Mouse (Mus musculus): ENCODE data around the gene Map4k5. TPM values are rescaled to one million over a fixed set of nuclear protein-coding genes. Genes with fewer than 3 reads are reported as not detected.

Gene Map4k5
- polyA plus RNA-seq, 1 experiment: 25.7 TPM

DNA sequence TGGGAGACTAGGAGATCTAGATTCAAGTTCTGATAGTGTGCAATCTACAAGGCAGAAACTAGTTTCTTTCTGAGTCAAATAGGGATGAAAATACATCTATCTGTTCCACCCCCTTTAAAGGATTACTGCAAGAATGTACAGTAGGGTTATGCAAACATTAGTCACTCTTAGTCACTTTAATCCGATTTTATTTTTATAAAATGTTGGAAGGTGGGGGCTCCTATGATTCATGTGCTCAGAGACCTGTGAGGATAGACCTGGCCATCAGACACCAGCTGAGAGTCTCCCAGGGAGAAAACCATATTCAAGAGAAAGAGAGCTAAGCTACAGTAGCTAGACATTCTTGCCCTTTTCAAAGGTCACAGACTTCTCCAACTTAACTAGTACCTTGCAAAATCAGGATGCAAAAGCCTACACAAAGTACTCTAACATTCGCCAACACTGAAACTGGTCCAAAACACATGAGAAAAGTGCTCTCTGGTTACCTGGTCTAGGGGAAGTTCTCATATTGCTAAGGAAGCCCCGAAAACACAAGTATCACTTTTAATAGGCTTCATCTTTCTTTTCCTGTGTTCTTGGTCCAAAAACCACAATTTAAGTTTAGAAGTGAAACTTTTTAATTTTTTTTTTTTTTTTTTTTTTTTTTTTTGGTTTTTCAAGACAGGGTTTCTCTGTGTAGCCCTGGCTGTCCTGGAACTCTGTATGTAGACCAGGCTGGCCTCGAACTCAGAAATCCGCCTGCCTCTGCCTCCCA lies 7.7 kb downstream of the Map4k5 start:
- no peak for DNase-seq (ENCODE audit: low read depth)

DNA sequence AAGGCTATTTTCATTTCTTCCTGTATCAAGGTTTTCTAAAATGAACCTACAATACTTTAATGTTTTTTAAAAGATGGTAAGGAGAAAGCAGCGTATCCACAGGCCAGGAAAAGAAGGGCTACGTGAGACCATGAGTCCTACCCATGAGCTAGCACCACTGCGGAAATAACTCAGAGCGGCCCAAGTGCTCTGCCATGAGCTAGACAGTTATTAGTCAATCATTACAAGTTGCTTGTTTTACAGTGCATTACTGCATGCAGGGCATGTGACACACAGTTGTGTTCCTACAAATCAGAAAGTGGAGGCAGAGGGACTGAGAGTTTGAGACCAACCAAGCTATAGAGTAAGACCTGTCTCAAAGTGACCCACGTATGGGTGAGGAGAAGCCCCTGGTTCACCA lies 8.9 kb downstream of the Map4k5 start:
- TF ChIP-seq POLR2A (IDR thresholded peaks at IDR 0.05; ENCODE audit: borderline replicate concordance, extremely low read depth, insufficient read depth, insufficient read length, poor library complexity, severe bottlenecking) (no peak), CTCF (IDR thresholded peaks at IDR 0.05; ENCODE audit: borderline replicate concordance, extremely low read depth, insufficient read depth, insufficient read length) (no peak)
- DNase-seq (ENCODE audit: low read depth): no peak

More for the DNA sequence above, 7.7 kb downstream of the Map4k5 start:
- TF ChIP-seq CTCF (IDR thresholded peaks at IDR 0.05; ENCODE audit: borderline replicate concordance, extremely low read depth, insufficient read depth, insufficient read length): no peak
- no peak for TF ChIP-seq POLR2A (IDR thresholded peaks at IDR 0.05; ENCODE audit: borderline replicate concordance, extremely low read depth, insufficient read depth, insufficient read length, poor library complexity, severe bottlenecking)

DNA sequence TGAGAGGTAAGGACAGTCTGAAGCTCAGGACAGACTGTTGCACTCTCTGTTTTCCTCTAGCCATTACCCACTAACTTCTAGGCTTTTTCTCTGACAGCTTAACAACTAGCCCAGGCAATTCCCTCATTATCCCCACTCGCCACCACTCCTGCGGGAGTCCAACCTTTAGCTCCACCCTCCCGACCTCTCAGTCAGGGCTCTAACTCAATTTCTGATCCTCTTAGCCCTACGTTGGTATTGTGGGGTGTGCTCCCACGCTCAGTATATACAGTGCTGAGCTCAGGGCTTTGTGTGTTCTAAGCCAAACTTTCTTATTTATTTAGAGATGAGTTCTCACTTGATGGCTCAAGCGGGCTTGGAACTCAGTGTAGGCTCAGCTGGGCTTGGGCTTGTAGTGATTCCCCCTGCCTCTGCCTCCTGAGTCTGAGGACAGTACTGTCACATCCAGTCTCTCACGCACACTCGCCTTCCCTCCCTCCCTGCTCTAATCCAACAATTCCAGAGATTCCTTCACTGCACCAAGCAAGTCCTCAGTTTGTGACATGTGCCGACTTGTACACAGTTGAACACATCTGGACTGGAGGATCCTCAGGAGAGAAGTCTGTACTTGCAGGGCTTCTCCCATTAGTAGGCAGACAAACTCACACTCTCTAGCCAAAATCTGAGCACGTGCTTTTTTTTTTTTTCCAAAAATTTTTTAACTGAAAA lies 11.6 kb downstream of the Map4k5 start:
- DNase-seq (ENCODE audit: low read depth): no peak
- TF ChIP-seq CTCF (IDR thresholded peaks at IDR 0.05; ENCODE audit: borderline replicate concordance, extremely low read depth, insufficient read depth, insufficient read length) (no peak), POLR2A (IDR thresholded peaks at IDR 0.05; ENCODE audit: borderline replicate concordance, extremely low read depth, insufficient read depth, insufficient read length, poor library complexity, severe bottlenecking) (no peak)

DNA sequence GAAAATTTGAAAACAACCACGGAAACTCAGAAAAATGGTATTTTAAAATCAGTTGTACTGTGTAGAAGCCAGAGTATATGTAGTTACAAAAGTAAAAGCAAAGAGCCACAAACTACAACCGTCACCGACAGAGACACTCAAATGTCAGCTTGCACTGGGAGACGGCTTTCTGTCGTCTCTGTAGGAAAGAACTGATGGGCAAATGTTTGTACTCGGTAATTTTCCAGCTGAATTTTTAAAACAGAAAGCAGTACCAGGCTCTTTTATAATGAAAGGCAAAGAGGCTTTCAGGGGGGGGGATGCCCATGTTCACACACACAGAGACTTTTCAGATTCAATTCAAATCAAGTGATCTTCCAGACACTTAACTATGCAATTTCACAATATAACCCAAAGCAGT lies 13.3 kb downstream of the Map4k5 start:
- no peak for DNase-seq (ENCODE audit: low read depth)
- TF ChIP-seq CTCF (IDR thresholded peaks at IDR 0.05; ENCODE audit: borderline replicate concordance, extremely low read depth, insufficient read depth, insufficient read length) (no peak), POLR2A (IDR thresholded peaks at IDR 0.05; ENCODE audit: borderline replicate concordance, extremely low read depth, insufficient read depth, insufficient read length, poor library complexity, severe bottlenecking) (no peak)

DNA sequence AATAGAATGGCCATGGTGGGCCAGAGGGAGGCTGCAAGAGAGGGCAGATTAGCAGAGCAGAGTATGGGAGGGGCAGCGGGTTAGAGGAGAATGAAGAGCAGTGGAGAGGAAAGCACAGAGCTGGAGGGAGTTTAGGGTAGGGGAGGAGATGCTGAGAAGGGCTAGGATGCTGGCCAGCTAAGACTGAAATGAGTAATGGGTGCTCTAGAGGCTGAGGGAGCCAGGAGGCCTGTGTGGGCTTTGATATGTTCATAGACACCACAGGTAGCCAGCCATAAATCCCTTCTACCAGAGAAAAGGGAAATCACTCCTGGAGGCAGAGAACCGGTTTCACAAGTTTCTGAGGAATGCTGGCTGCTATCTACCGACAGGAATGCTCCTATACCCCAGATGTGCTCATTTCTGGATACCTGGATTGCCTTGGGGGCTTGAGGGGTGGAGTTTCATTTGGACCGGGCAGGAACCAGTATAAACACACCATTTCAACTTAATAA lies 13.8 kb downstream of the Map4k5 start:
- no peak for TF ChIP-seq CTCF (IDR thresholded peaks at IDR 0.05; ENCODE audit: borderline replicate concordance, extremely low read depth, insufficient read depth, insufficient read length)
- TF ChIP-seq POLR2A (IDR thresholded peaks at IDR 0.05; ENCODE audit: borderline replicate concordance, extremely low read depth, insufficient read depth, insufficient read length, poor library complexity, severe bottlenecking): no peak
- DNase-seq (ENCODE audit: low read depth): peak; percentile 45

DNA sequence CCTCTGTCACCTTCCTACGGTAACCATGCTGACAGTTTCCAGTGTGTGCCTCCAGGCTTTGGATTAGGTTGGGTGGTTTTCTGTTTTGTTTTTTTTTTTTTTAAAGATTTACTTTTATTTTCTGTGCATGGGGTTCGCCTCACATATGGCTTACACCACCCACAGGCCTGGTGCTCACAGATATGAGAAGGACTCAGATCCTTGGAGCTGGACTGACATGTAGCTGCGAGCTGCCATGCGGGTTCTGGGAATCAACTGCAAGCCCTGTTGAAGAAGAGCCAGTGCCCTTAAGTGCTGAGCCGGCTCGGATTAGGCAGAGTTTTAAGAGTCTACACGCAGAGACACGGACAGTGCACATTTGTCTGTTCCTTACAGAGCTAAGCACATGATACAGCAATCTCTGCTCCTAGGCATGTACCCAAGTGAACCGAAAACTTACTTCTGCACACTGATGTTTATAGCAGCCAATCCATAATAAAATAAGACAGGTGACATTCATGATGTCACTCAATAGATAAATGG lies 15.1 kb downstream of the Map4k5 start:
- TF ChIP-seq POLR2A (IDR thresholded peaks at IDR 0.05; ENCODE audit: borderline replicate concordance, extremely low read depth, insufficient read depth, insufficient read length, poor library complexity, severe bottlenecking) (no peak), CTCF (IDR thresholded peaks at IDR 0.05; ENCODE audit: borderline replicate concordance, extremely low read depth, insufficient read depth, insufficient read length) (no peak)
- no peak for DNase-seq (ENCODE audit: low read depth)

DNA sequence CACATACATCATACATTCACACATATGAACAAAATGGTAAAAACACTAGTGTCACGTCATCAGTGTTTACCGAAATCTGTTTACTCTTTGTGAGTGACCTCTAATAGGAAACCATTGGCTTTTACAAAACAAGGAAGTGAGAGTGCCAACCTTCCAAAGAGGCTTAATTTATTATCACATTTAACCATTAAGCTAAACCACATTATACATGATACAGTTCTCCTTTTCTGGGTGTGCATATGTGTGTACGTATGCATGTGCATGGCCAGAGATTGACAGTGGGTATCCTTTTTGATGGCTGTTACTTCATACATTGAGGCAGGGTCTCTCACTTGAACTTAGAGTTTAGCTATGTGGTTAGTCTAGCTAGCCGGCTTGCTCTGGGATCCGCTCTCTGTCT lies 21.4 kb downstream of the Map4k5 start:
- DNase-seq (ENCODE audit: low read depth): no peak
- TF ChIP-seq CTCF (IDR thresholded peaks at IDR 0.05; ENCODE audit: borderline replicate concordance, extremely low read depth, insufficient read depth, insufficient read length) (no peak), POLR2A (IDR thresholded peaks at IDR 0.05; ENCODE audit: borderline replicate concordance, extremely low read depth, insufficient read depth, insufficient read length, poor library complexity, severe bottlenecking) (no peak)

DNA sequence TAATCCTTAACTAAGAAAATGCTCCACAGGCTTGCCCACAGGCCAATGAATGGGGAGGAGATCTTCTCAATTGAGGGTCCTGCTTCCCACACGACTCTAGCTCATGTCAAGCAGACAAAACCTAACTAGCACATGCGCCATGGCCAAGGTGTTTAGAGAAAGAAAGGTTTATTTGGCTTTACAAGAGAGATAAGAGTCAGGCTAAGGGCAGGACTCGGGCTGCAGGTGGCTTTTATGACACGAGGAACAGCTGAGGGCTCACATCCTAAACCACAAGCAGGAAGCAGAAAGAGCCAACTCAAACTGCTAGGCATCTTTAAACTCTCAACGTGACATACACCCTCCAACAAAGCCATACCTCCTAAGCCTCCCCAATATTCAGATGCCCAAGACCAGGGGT lies 25.7 kb downstream of the Map4k5 start:
- TF ChIP-seq POLR2A (IDR thresholded peaks at IDR 0.05; ENCODE audit: borderline replicate concordance, extremely low read depth, insufficient read depth, insufficient read length, poor library complexity, severe bottlenecking): no peak
- no peak for DNase-seq (ENCODE audit: low read depth)

DNA sequence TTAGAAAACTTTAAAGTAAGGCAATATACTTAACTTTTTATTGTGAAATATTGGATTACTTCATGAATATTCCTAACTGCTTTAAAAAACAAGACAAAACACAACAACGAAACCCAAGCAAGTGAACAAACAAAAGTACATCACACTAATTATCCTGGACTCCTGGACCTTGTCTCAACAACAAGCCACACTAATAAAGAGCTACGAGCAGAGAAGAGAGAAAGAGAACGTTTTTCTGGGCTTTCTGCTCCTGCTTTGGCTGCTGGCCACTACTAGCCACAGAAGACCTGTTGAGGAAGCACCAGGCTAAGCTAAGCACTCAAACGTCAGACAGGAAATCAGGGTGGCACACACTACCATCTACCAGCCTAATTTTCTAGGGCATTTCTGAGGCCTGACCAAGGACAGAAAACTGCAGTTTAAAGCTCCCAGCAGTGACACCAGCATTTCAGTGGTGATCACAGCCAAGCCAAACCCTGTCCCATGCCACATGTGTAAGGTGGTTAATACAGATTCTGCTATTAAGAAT lies 28.8 kb downstream of the Map4k5 start:
- TF ChIP-seq POLR2A (IDR thresholded peaks at IDR 0.05; ENCODE audit: borderline replicate concordance, extremely low read depth, insufficient read depth, insufficient read length, poor library complexity, severe bottlenecking) (no peak), CTCF (IDR thresholded peaks at IDR 0.05; ENCODE audit: borderline replicate concordance, extremely low read depth, insufficient read depth, insufficient read length) (no peak)
- DNase-seq (ENCODE audit: low read depth): no peak

DNA sequence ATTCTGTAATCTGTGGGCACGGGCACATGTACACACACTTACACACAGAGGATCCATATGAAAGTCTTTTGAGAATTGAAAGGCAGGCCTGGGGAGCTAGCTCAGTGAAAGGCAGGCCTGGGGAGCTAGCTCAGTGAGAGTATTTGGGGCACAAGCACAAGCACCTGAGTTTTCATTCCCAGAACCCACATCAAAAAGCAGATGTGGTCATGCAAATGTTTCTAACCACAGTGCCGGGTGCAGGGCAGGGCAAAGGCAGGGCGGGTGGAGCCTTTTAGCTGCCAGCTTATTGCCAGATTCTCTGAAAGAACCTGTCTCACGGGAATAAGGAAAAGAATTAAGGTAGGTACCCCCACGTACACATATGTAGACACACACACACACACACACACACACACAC lies 29.5 kb downstream of the Map4k5 start:
- no peak for TF ChIP-seq CTCF (IDR thresholded peaks at IDR 0.05; ENCODE audit: borderline replicate concordance, extremely low read depth, insufficient read depth, insufficient read length)
- no peak for TF ChIP-seq POLR2A (IDR thresholded peaks at IDR 0.05; ENCODE audit: borderline replicate concordance, extremely low read depth, insufficient read depth, insufficient read length, poor library complexity, severe bottlenecking)
- DNase-seq (ENCODE audit: low read depth): no peak

DNA sequence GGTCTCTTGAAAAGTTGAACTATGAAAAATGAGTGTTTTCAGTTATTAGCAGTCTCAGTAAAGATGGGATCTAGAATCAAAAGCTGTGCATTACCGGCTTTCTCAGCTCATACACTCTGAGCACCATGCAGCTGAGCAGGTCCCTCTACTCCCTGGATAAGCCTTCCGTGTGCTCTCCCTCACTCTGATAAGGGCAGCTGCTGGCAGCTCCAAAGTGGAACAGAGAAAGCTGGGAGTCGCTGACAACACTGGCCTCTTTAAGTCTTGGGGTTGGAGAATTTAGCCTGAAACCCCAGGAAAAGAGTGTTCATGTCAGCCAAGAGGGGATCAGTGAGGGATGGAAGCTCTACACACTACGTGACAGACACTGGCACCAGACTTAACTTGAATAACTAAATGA lies 34.2 kb downstream of the Map4k5 start:
- TF ChIP-seq POLR2A (IDR thresholded peaks at IDR 0.05; ENCODE audit: borderline replicate concordance, extremely low read depth, insufficient read depth, insufficient read length, poor library complexity, severe bottlenecking) (no peak), CTCF (IDR thresholded peaks at IDR 0.05; ENCODE audit: borderline replicate concordance, extremely low read depth, insufficient read depth, insufficient read length) (no peak)
- DNase-seq (ENCODE audit: low read depth): no peak

All from brain, embryonic 14.5 days (tissue).